Mouse (Mus musculus) heart, postnatal 36 days (tissue): ENCODE measurements around the gene Hapln3. TPM values are rescaled to one million over a fixed set of nuclear protein-coding genes. Genes with fewer than 3 reads are reported as not detected.

ENCODE experiments used
- DNase-seq, 2 experiments: peaks; one replicate each; pipeline ENCODE4 v3.0.0; 2021 to 2022
- intact Hi-C: fragments of 180-260 bp; cut with DNase I; formaldehyde crosslinking; loops from one replicate; pipeline ENCODE4 v1.15.1; 2025
- total RNA-seq, 2 experiments: library from RNA; stranded (reverse); gene quantifications; 2 replicates each; pipeline ENCODE4 v1.2.3; 2021

Hapln3 gene
- total RNA-seq, 2 experiments from 2014 or later: 0.33 TPM; not detected in 1

GRCm38 (mm10) chr7:79080572-79081399 lies 50.0 kb downstream of the Hapln3 start:
- peak; percentile 62 to 74 for DNase-seq

GRCm38 (mm10) chr7:79079212-79079611 lies 51.6 kb downstream of the Hapln3 start:
- intact Hi-C loops: no loop called here
- DNase-seq: no peak

More at GRCm38 (mm10) chr7:79080572-79081399, 50.0 kb downstream of the Hapln3 start:
- intact Hi-C loops: loop anchor here (1.0 to 10.0 kb wide), 2 partner anchors 156 to 286 kb away; no protein-coding TSS in a partner anchor

GRCm38 (mm10) chr7:79068231-79068630 lies 62.6 kb downstream of the Hapln3 start:
- intact Hi-C loops: no loop called here
- DNase-seq: peak in 1 of 2 experiments; percentile 11

- intact Hi-C loops: no loop called here
- no peak for DNase-seq
Measured at GRCm38 (mm10) chr7:79067466-79067865, 63.4 kb downstream of the Hapln3 start.

Other genes with a start within 250 kb of the Hapln3 start
- 10 to 100 TPM; 35.2 to 35.3 TPM for gene Aen, start 235.2 kb downstream of the Hapln3 start, total RNA-seq
- gene Isg20, start 217.6 kb downstream of the Hapln3 start, total RNA-seq: 1 to 10 TPM; 8.6 to 9.5 TPM
- gene Acan, start 77.5 kb downstream of the Hapln3 start, total RNA-seq: under 1 TPM; 0.14 to 0.19 TPM
- gene Mfge8, start 18.0 kb upstream of the Hapln3 start, total RNA-seq: 100 to 1,000 TPM; 135 to 138 TPM
- 10 to 100 TPM; 29.7 to 37.5 TPM for gene Abhd2, start 142.2 kb upstream of the Hapln3 start, total RNA-seq